Mouse (Mus musculus): ENCODE data around the gene Galr3. TPM values are rescaled to one million over a fixed set of nuclear protein-coding genes. Genes with fewer than 3 reads are reported as not detected.
"Not testable (repeated sequence)": the region's sequence is repeated elsewhere in the genome, so short reads cannot be mapped to it uniquely, and the experiment has no call there.

The Galr3 gene
- total RNA-seq (2014; fragmentation: Nextera tagmentation) (0.40 TPM in 1 of 2 replicates, not detected in the other), total RNA-seq (2017) (0.56 TPM in 1 of 2 replicates, not detected in the other)

GRCm38 (mm10) chr15:79041585-79041984, at the start of gene Galr3:
Gene Galr3 (plus strand): TSS chr15:79041885.
- no peak for ATAC-seq (replicated peaks; ENCODE audit: low FRiP score, low TSS enrichment, poor library complexity, severe bottlenecking)

- no peak for ATAC-seq (replicated peaks; ENCODE audit: low FRiP score, low TSS enrichment, poor library complexity, severe bottlenecking)
Measured at GRCm38 (mm10) chr15:78992235-78992634, 49.5 kb upstream of the Galr3 start.

GRCm38 (mm10) chr15:78992925-78993324, 48.8 kb upstream of the Galr3 start:
- ATAC-seq (replicated peaks; ENCODE audit: low FRiP score, low TSS enrichment, poor library complexity, severe bottlenecking), result no peak

GRCm38 (mm10) chr15:78995916-78996315, 45.8 kb upstream of the Galr3 start:
- ATAC-seq (replicated peaks; ENCODE audit: low FRiP score, low TSS enrichment, poor library complexity, severe bottlenecking), result 0 out of 2 replicates have a peak, but pooled peaks have one; percentile 25

GRCm38 (mm10) chr15:78996663-78997062, 45.0 kb upstream of the Galr3 start:
- no peak for ATAC-seq (replicated peaks; ENCODE audit: low FRiP score, low TSS enrichment, poor library complexity, severe bottlenecking)

GRCm38 (mm10) chr15:78998348-78998747, 43.3 kb upstream of the Galr3 start:
- ATAC-seq (replicated peaks; ENCODE audit: low FRiP score, low TSS enrichment, poor library complexity, severe bottlenecking), result no peak

- no peak for ATAC-seq (replicated peaks; ENCODE audit: low FRiP score, low TSS enrichment, poor library complexity, severe bottlenecking)
Measured at GRCm38 (mm10) chr15:78999586-78999985, 42.1 kb upstream of the Galr3 start.

GRCm38 (mm10) chr15:79000357-79000791, 41.3 kb upstream of the Galr3 start:
- no peak for ATAC-seq (replicated peaks; ENCODE audit: low FRiP score, low TSS enrichment, poor library complexity, severe bottlenecking)

GRCm38 (mm10) chr15:79001559-79001958, 40.1 kb upstream of the Galr3 start:
- no peak for ATAC-seq (replicated peaks; ENCODE audit: low FRiP score, low TSS enrichment, poor library complexity, severe bottlenecking)

GRCm38 (mm10) chr15:79002036-79002435, 39.6 kb upstream of the Galr3 start:
- ATAC-seq (replicated peaks; ENCODE audit: low FRiP score, low TSS enrichment, poor library complexity, severe bottlenecking), result no peak

GRCm38 (mm10) chr15:79003079-79003478, 38.6 kb upstream of the Galr3 start:
- ATAC-seq (replicated peaks; ENCODE audit: low FRiP score, low TSS enrichment, poor library complexity, severe bottlenecking), result no peak

GRCm38 (mm10) chr15:79005581-79005980, 36.1 kb upstream of the Galr3 start:
- ATAC-seq (replicated peaks; ENCODE audit: low FRiP score, low TSS enrichment, poor library complexity, severe bottlenecking), result no peak

- ATAC-seq (replicated peaks; ENCODE audit: low FRiP score, low TSS enrichment, poor library complexity, severe bottlenecking), result no peak
Measured at GRCm38 (mm10) chr15:79006638-79007037, 35.0 kb upstream of the Galr3 start.

GRCm38 (mm10) chr15:79007059-79007458, 34.6 kb upstream of the Galr3 start:
- ATAC-seq (replicated peaks; ENCODE audit: low FRiP score, low TSS enrichment, poor library complexity, severe bottlenecking), result no peak

- ATAC-seq (replicated peaks; ENCODE audit: low FRiP score, low TSS enrichment, poor library complexity, severe bottlenecking), result not testable (repeated sequence)
Measured at GRCm38 (mm10) chr15:79007836-79008235, 33.8 kb upstream of the Galr3 start.

GRCm38 (mm10) chr15:79009734-79010133, 32.0 kb upstream of the Galr3 start:
- ATAC-seq (replicated peaks; ENCODE audit: low FRiP score, low TSS enrichment, poor library complexity, severe bottlenecking), result no peak

- ATAC-seq (replicated peaks; ENCODE audit: low FRiP score, low TSS enrichment, poor library complexity, severe bottlenecking), result no peak
Measured at GRCm38 (mm10) chr15:79011550-79011949, 30.1 kb upstream of the Galr3 start.

GRCm38 (mm10) chr15:79013382-79013781, 28.3 kb upstream of the Galr3 start:
- ATAC-seq (replicated peaks; ENCODE audit: low FRiP score, low TSS enrichment, poor library complexity, severe bottlenecking), result no peak

- ATAC-seq (replicated peaks; ENCODE audit: low FRiP score, low TSS enrichment, poor library complexity, severe bottlenecking), result no peak
Measured at GRCm38 (mm10) chr15:79018191-79018590, 23.5 kb upstream of the Galr3 start.

- no peak for ATAC-seq (replicated peaks; ENCODE audit: low FRiP score, low TSS enrichment, poor library complexity, severe bottlenecking)
Measured at GRCm38 (mm10) chr15:79018886-79019285, 22.8 kb upstream of the Galr3 start.

- ATAC-seq (replicated peaks; ENCODE audit: low FRiP score, low TSS enrichment, poor library complexity, severe bottlenecking), result no peak
Measured at GRCm38 (mm10) chr15:79022671-79023230, 18.9 kb upstream of the Galr3 start.

- ATAC-seq (replicated peaks; ENCODE audit: low FRiP score, low TSS enrichment, poor library complexity, severe bottlenecking), result no peak
Measured at GRCm38 (mm10) chr15:79023366-79023765, 18.3 kb upstream of the Galr3 start.

Data from megakaryocyte-erythroid progenitor cell, adult 5-6 weeks (primary cell).